Mouse (Mus musculus): ENCODE data around the gene Hip1r.

DNA sequence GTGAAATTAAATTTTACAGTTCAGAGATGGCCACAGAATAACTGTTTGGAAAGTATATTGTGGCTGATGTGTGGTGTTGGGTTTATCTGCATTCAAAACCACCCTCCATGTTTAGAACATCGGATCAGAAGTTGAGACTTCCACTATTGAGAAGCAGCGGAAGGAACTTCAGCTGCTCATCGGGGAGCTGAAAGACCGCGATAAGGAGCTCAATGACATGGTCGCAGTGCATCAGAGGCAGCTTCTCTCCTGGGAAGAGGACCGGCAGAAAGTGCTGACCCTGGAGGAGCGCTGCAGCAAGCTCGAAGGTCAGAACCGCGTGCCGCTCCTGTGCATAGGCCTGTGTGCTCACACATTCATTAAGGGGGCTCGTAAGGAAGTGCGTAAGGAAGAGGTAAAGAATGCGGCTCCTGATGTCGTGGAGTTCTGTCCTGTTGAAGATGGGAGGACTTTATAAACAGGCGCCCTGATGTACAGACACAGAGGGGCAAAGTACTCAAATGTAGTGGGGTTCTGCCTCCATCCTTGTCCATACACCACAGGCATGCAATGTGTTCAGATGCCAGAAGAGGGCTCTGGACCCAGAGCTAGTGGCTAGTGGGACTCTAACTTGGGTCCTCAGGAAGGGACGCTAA, 39.4 kb upstream of the Hip1r start:
- TF ChIP-seq CTCF (IDR thresholded peaks at IDR 0.05; ENCODE audit: low read depth) (peak; percentile 70), EP300 (IDR thresholded peaks at IDR 0.05; ENCODE audit: low read depth) (no peak)

Measured in liver, postnatal 0 days (tissue).